Mouse (Mus musculus): Measurements from ENCODE around the gene Gm20517. TPM values are rescaled to one million over a fixed set of nuclear protein-coding genes. Genes with fewer than 3 reads are reported as not detected.
A peak's percentile ranks its signal among the peaks of the same experiment; 100 is the strongest.

Gm20517 gene
- polyA plus RNA-seq, 1 experiment from 2014 or later, result 1.7 TPM

GRCm38 (mm10) chr17:47626031-47626430 lies 14.6 kb downstream of the Gm20517 start:
- no peak overlapping the region for H3K9ac ChIP-seq (ENCODE audit: low read depth, low read length)
- H3K36me3 ChIP-seq (ENCODE audit: control insufficient read depth, insufficient read depth, low read length), result peaks cover 11% of the 10 kb centered on the region; the same call in 1 of the 2 replicates
- H3K9me3 ChIP-seq (ENCODE audit: control insufficient read depth, low read length), result no peaks in the 10 kb centered on the region
- no peaks in the 10 kb centered on the region for H3K27me3 ChIP-seq (ENCODE audit: control insufficient read depth, insufficient read depth, low read length)
- no peak overlapping the region for H3K4me3 ChIP-seq (ENCODE audit: low read depth, low read length)
- no peak overlapping the region for H3K27ac ChIP-seq (ENCODE audit: low read depth, low read length)
- no peak overlapping the region for H3K4me2 ChIP-seq (replicated peaks; ENCODE audit: low read depth, low read length)
- ATAC-seq (ENCODE audit: low FRiP score), result no peak
- 96% methylated on average over 5 of the region's 5 CpGs for WGBS
- no peaks in the 10 kb centered on the region for H3K4me1 ChIP-seq (replicated peaks; ENCODE audit: control insufficient read depth, insufficient read depth, low read length)
- DNase-seq (ENCODE audit: low spot score), result no peak

- 83% methylated on average over 2 of the region's 2 CpGs for WGBS
- DNase-seq (ENCODE audit: low spot score), result no peak
- H3K9me3 ChIP-seq (ENCODE audit: control insufficient read depth, low read length), result no peaks in the 10 kb centered on the region
- H3K9ac ChIP-seq (ENCODE audit: low read depth, low read length), result no peak overlapping the region; the same call in 1 of the 2 replicates
- H3K4me3 ChIP-seq (ENCODE audit: low read depth, low read length), result no peak overlapping the region
- H3K4me2 ChIP-seq (replicated peaks; ENCODE audit: low read depth, low read length), result no peak overlapping the region; the same call in 1 of the 2 replicates
- H3K4me1 ChIP-seq (replicated peaks; ENCODE audit: control insufficient read depth, insufficient read depth, low read length), result 0 out of 2 replicates have a peak, but pooled peaks cover 3% of the 10 kb centered on the region
- H3K36me3 ChIP-seq (ENCODE audit: control insufficient read depth, insufficient read depth, low read length), result peaks cover 11% of the 10 kb centered on the region; the same call in 1 of the 2 replicates
- no peak overlapping the region for H3K27ac ChIP-seq (ENCODE audit: low read depth, low read length)
- no peaks in the 10 kb centered on the region for H3K27me3 ChIP-seq (ENCODE audit: control insufficient read depth, insufficient read depth, low read length)
- ATAC-seq (ENCODE audit: low FRiP score), result no peak
Observed at GRCm38 (mm10) chr17:47627791-47628190, 16.4 kb downstream of the Gm20517 start.

- H3K9me3 ChIP-seq (ENCODE audit: control insufficient read depth, low read length), result no peaks in the 10 kb centered on the region
- peak overlapping the region; percentile 65 for H3K4me3 ChIP-seq (ENCODE audit: low read depth, low read length)
- H3K27me3 ChIP-seq (ENCODE audit: control insufficient read depth, insufficient read depth, low read length), result no peaks in the 10 kb centered on the region
- peak overlapping the region; percentile 79 for H3K9ac ChIP-seq (ENCODE audit: low read depth, low read length)
- 1% methylated on average over 54 of the region's 63 CpGs for WGBS
- DNase-seq (ENCODE audit: low spot score) (peak; percentile 97), ATAC-seq (ENCODE audit: low FRiP score) (peak; percentile 94)
- 0 out of 2 replicates have a peak, but pooled peaks cover 1% of the 10 kb centered on the region for H3K36me3 ChIP-seq (ENCODE audit: control insufficient read depth, insufficient read depth, low read length)
- peak overlapping the region; percentile 85 for H3K27ac ChIP-seq (ENCODE audit: low read depth, low read length)
- H3K4me1 ChIP-seq (replicated peaks; ENCODE audit: control insufficient read depth, insufficient read depth, low read length), result 0 out of 2 replicates have a peak, but pooled peaks cover 3% of the 10 kb centered on the region
- H3K4me2 ChIP-seq (replicated peaks; ENCODE audit: low read depth, low read length), result peak overlapping the region; percentile 86
Observed at GRCm38 (mm10) chr17:47628851-47629676, 17.7 kb downstream of the Gm20517 start.

- under 1% methylated on average over 49 of the region's 61 CpGs for WGBS
- peak; percentile 64 for ATAC-seq (ENCODE audit: low FRiP score)
- no peaks in the 10 kb centered on the region for H3K36me3 ChIP-seq (ENCODE audit: control insufficient read depth, insufficient read depth, low read length)
Observed at GRCm38 (mm10) chr17:47629717-47630677, 18.6 kb downstream of the Gm20517 start.

GRCm38 (mm10) chr17:47630678-47631065 lies 19.3 kb downstream of the Gm20517 start, which contains the start of gene Usp49:
Gene Usp49 (plus strand): TSS chr17:47630690.
- Histone ChIP-seq H3K4me2 (replicated peaks; ENCODE audit: low read depth, low read length) (peak within 1 kb of the TSS; percentile 86), H3K9me3 (ENCODE audit: control insufficient read depth, low read length) (no peaks in the 10 kb centered on the region), H3K9ac (ENCODE audit: low read depth, low read length) (peak within 1 kb of the TSS; percentile 79), H3K27me3 (ENCODE audit: control insufficient read depth, insufficient read depth, low read length) (no peaks in the 10 kb centered on the region), H3K4me1 (replicated peaks; ENCODE audit: control insufficient read depth, insufficient read depth, low read length) (0 out of 2 replicates have a peak, but pooled peaks cover 3% of the 10 kb centered on the region), H3K27ac (ENCODE audit: low read depth, low read length) (peak within 1 kb of the TSS; percentile 85), H3K36me3 (ENCODE audit: control insufficient read depth, insufficient read depth, low read length) (no peaks in the 10 kb centered on the region), H3K4me3 (ENCODE audit: low read depth, low read length) (peak within 1 kb of the TSS; percentile 65)
- 0% methylated on average over 3 of the region's 3 CpGs for WGBS
- ATAC-seq (ENCODE audit: low FRiP score) (no peak), DNase-seq (ENCODE audit: low spot score) (no peak)

More at GRCm38 (mm10) chr17:47629717-47630677, 18.6 kb downstream of the Gm20517 start:
- Histone ChIP-seq H3K9ac (ENCODE audit: low read depth, low read length) (peak overlapping the region; percentile 79), H3K4me1 (replicated peaks; ENCODE audit: control insufficient read depth, insufficient read depth, low read length) (0 out of 2 replicates have a peak, but pooled peaks cover 3% of the 10 kb centered on the region), H3K9me3 (ENCODE audit: control insufficient read depth, low read length) (no peaks in the 10 kb centered on the region), H3K27me3 (ENCODE audit: control insufficient read depth, insufficient read depth, low read length) (no peaks in the 10 kb centered on the region), H3K27ac (ENCODE audit: low read depth, low read length) (peak overlapping the region; percentile 85), H3K4me2 (replicated peaks; ENCODE audit: low read depth, low read length) (peak overlapping the region; percentile 86), H3K4me3 (ENCODE audit: low read depth, low read length) (peak overlapping the region; percentile 65)
- DNase-seq (ENCODE audit: low spot score), result peak; percentile 59

GRCm38 (mm10) chr17:47632181-47632840 lies 20.9 kb downstream of the Gm20517 start:
- Histone ChIP-seq H3K27ac (ENCODE audit: low read depth, low read length) (no peak overlapping the region), H3K4me2 (replicated peaks; ENCODE audit: low read depth, low read length) (no peak overlapping the region), H3K36me3 (ENCODE audit: control insufficient read depth, insufficient read depth, low read length) (no peaks in the 10 kb centered on the region), H3K9ac (ENCODE audit: low read depth, low read length) (no peak overlapping the region), H3K4me1 (replicated peaks; ENCODE audit: control insufficient read depth, insufficient read depth, low read length) (0 out of 2 replicates have a peak, but pooled peaks cover 3% of the 10 kb centered on the region), H3K27me3 (ENCODE audit: control insufficient read depth, insufficient read depth, low read length) (no peaks in the 10 kb centered on the region), H3K4me3 (ENCODE audit: low read depth, low read length) (no peak overlapping the region), H3K9me3 (ENCODE audit: control insufficient read depth, low read length) (no peaks in the 10 kb centered on the region)
- 73% methylated on average over 4 of the region's 4 CpGs for WGBS
- no peak for ATAC-seq (ENCODE audit: low FRiP score)
- DNase-seq (ENCODE audit: low spot score), result no peak

- Histone ChIP-seq H3K27me3 (ENCODE audit: control insufficient read depth, insufficient read depth, low read length) (no peaks in the 10 kb centered on the region), H3K4me1 (replicated peaks; ENCODE audit: control insufficient read depth, insufficient read depth, low read length) (0 out of 2 replicates have a peak, but pooled peaks cover 3% of the 10 kb centered on the region), H3K36me3 (ENCODE audit: control insufficient read depth, insufficient read depth, low read length) (no peaks in the 10 kb centered on the region), H3K9ac (ENCODE audit: low read depth, low read length) (no peak overlapping the region), H3K9me3 (ENCODE audit: control insufficient read depth, low read length) (no peaks in the 10 kb centered on the region), H3K4me2 (replicated peaks; ENCODE audit: low read depth, low read length) (no peak overlapping the region), H3K4me3 (ENCODE audit: low read depth, low read length) (no peak overlapping the region), H3K27ac (ENCODE audit: low read depth, low read length) (no peak overlapping the region)
- 79% methylated on average over 7 of the region's 7 CpGs for WGBS
- ATAC-seq (ENCODE audit: low FRiP score) (no peak), DNase-seq (ENCODE audit: low spot score) (no peak)
Observed at GRCm38 (mm10) chr17:47633999-47634770, 22.8 kb downstream of the Gm20517 start.
